In the genomic region with DNA sequence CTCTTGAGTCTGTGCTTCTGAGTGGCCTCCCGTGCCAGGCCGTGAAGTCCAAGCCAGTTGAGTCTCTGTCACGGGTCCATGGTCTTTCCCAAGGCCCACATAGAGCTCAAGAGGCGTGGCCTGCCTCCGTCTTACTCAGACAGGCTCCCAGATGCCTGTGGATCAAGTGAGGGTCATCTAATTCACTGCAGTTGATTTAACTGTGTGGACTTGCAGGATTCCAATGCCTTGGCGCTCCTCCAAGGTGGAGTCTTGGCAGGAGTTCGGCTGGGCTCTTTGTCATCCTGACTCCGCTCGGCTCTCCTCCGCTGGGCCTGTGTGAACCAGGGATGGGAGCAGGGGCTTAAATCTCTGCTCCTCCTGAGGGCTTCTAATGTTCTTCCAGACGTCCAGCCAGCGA, we compare ENCODE assay signal across 10 mouse cellular contexts.
DNase-seq lines count a peak whose midpoint lies in the region; ATAC-seq and TF ChIP-seq lines count a peak whose summit lies in the region.
"Had no signal": no experiment of that assay in that cellular context is flagged by ENCODE, and none has a peak within 500 bp of the region (broad histone marks: within the 10 kb centered on the region; RNA-seq: fewer than 3 reads in every experiment).

No protein-coding gene starts in this region.

- peak; percentile 25; the same call in 1 of the 2 replicates for ATAC-seq in forebrain, postnatal 0 days
- no peak for ATAC-seq in forebrain, embryonic 11.5 days (replicated peaks; ENCODE audit: low FRiP score)
- peak; percentile 66 for ATAC-seq in intestine, embryonic 16.5 days
- ATAC-seq in megakaryocyte-erythroid progenitor cell, adult 5-6 weeks (replicated peaks; ENCODE audit: low FRiP score, low TSS enrichment, poor library complexity, severe bottlenecking) = no peak

- peaks cover 16% of the 10 kb centered on the region; the same call in 1 of the 2 replicates for H3K36me3 ChIP-seq in forebrain, postnatal 0 days (ENCODE audit: insufficient read depth)
- peaks cover 20% of the 10 kb centered on the region for H3K36me3 ChIP-seq in forebrain, embryonic 11.5 days (ENCODE audit: control insufficient read depth, insufficient read depth, low read length)
- H3K36me3 ChIP-seq in intestine, embryonic 16.5 days (ENCODE audit: control insufficient read depth, insufficient read depth, low read length) = peaks cover 24% of the 10 kb centered on the region

- no peaks in the 10 kb centered on the region for H3K4me1 ChIP-seq in forebrain, postnatal 0 days (ENCODE audit: insufficient read depth)
- H3K4me1 ChIP-seq in forebrain, embryonic 11.5 days (replicated peaks; ENCODE audit: control insufficient read depth, insufficient read depth, low read length) = no peaks in the 10 kb centered on the region
- peaks cover 41% of the 10 kb centered on the region for H3K4me1 ChIP-seq in intestine, embryonic 16.5 days (ENCODE audit: control insufficient read depth, insufficient read depth, low read length)

- H3K4me2 ChIP-seq in forebrain, postnatal 0 days (ENCODE audit: low read depth) = no peak overlapping the region
- H3K4me2 ChIP-seq in forebrain, embryonic 11.5 days (ENCODE audit: low read depth, low read length, severe bottlenecking) = no peak overlapping the region
- no peak overlapping the region for H3K4me2 ChIP-seq in intestine, embryonic 16.5 days (ENCODE audit: low read depth, low read length)

- peaks cover 4% of the 10 kb centered on the region; the same call in 1 of the 2 replicates for H3K9me3 ChIP-seq in forebrain, postnatal 0 days (ENCODE audit: low read length)
- H3K9me3 ChIP-seq in forebrain, embryonic 11.5 days (ENCODE audit: control insufficient read depth, low read length) = no peaks in the 10 kb centered on the region; the same call in 1 of the 2 replicates
- peaks cover 5% of the 10 kb centered on the region; the same call in 1 of the 2 replicates for H3K9me3 ChIP-seq in intestine, embryonic 16.5 days (ENCODE audit: control insufficient read depth, low read length)

- H3K27me3 ChIP-seq in forebrain, postnatal 0 days (ENCODE audit: insufficient read depth, low read length) = no peaks in the 10 kb centered on the region
- no peaks in the 10 kb centered on the region for H3K27me3 ChIP-seq in forebrain, embryonic 11.5 days (ENCODE audit: control insufficient read depth, insufficient read depth, low read length)
- no peaks in the 10 kb centered on the region for H3K27me3 ChIP-seq in intestine, embryonic 16.5 days (replicated peaks; ENCODE audit: control insufficient read depth, insufficient read depth, low read length)
- H3K27me3 ChIP-seq: CH12.LX had no signal

- no peak overlapping the region for H3K9ac ChIP-seq in forebrain, postnatal 0 days
- H3K9ac ChIP-seq in forebrain, embryonic 11.5 days (ENCODE audit: low read length) = no peak overlapping the region
- no peak overlapping the region for H3K9ac ChIP-seq in intestine, embryonic 16.5 days (ENCODE audit: low read depth, low read length)

- no peak overlapping the region for H3K27ac ChIP-seq in forebrain, postnatal 0 days (ENCODE audit: low read depth, low read length)
- no peak overlapping the region for H3K27ac ChIP-seq in forebrain, embryonic 11.5 days (ENCODE audit: low read depth, low read length)
- peak overlapping the region; percentile 69 for H3K27ac ChIP-seq in intestine, embryonic 16.5 days (ENCODE audit: low read length)

- 36% methylated on average over 12 of the region's 12 CpGs for WGBS in forebrain, postnatal 0 days
- 73% methylated on average over 12 of the region's 12 CpGs for WGBS in forebrain, embryonic 11.5 days
- WGBS in intestine, embryonic 16.5 days = 37% methylated on average over 12 of the region's 12 CpGs

- TF ChIP-seq CTCF in forebrain, postnatal 0 days (IDR thresholded peaks at IDR 0.05; ENCODE audit: low read depth) = no peak

- no peak overlapping the region for H3K4me3 ChIP-seq in forebrain, postnatal 0 days (ENCODE audit: low read depth, low read length)
- H3K4me3 ChIP-seq in forebrain, embryonic 11.5 days (ENCODE audit: low read depth, low read length) = no peak overlapping the region
- no peak overlapping the region for H3K4me3 ChIP-seq in intestine, embryonic 16.5 days (ENCODE audit: low read length)
- H3K4me3 ChIP-seq: erythroblast, embryonic 14.5 days had no signal

- peak; percentile 55 for DNase-seq in forebrain, postnatal 0 days
- DNase-seq in forebrain, embryonic 11.5 days (ENCODE audit: low spot score) = no peak
- DNase-seq in adrenal gland, adult 2 months = peak; percentile 97
- DNase-seq in gastrocnemius, adult 8-10 months (ENCODE audit: low spot score in 2 of 2) = peak; percentile 73 to 80
- peak; percentile 82 to 84 for DNase-seq in lung, adult 18-20 months
- peak; percentile 71 to 77 for DNase-seq in right cerebral cortex, postnatal 10 days (ENCODE audit: low spot score in 2 of 2)

Comparison
In these comparisons a context has a peak if more than half of its experiments do, and no peak if none do; other contexts are left out.
1. ATAC-seq: peak in forebrain, postnatal 0 days (single experiment) and intestine, embryonic 16.5 days (single experiment); none in forebrain, embryonic 11.5 days (single experiment) and megakaryocyte-erythroid progenitor cell, adult 5-6 weeks (single experiment).